Mouse (Mus musculus): Measurements from ENCODE around the gene Bag2.

GRCm38 (mm10) chr1:33738681-33739278, 18.8 kb downstream of the Bag2 start:
- TF ChIP-seq POLR2A (IDR thresholded peaks at IDR 0.05; ENCODE audit: low read depth, low read length) = no peak
- TF ChIP-seq CTCF (conservative IDR thresholded peaks at IDR 0.05; ENCODE audit: insufficient read depth, insufficient read length, low read depth, low read length) = no peak
